Comparison of ENCODE assay signal across 21 mouse cellular contexts in the genomic region with DNA sequence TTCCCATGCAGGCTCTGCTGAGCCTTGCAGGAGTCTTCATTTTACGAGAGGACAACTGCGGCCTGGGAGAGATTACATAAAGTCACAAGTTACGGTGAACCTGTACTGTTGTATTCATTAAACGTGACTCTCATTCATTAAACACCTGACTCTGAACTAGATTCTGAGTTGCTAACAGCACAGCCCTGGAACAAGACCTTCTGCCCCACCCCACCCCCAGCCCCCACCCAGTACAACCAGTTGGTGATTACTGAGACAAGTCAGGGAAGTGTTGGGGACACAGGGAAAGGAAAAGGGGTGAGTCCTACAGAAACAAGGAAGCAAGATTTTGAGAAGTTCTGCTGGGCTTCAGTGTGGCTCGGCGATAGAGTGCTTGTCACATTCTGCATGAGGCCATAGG.
DNase-seq lines count a peak whose midpoint lies in the region; ATAC-seq and TF ChIP-seq lines count a peak whose summit lies in the region.
"Had no signal": no experiment of that assay in that cellular context is flagged by ENCODE, and none has a peak within 500 bp of the region (broad histone marks: within the 10 kb centered on the region; RNA-seq: fewer than 3 reads in every experiment).

No protein-coding gene starts in this region.

- H3K4me1 ChIP-seq in bone marrow macrophage, adult 2 months (ENCODE audit: control insufficient read depth, insufficient read depth, low read length), result peaks cover 10% of the 10 kb centered on the region
- H3K4me1 ChIP-seq in stomach, embryonic 16.5 days (ENCODE audit: control insufficient read depth, insufficient read depth, low read length), result peaks cover 16% of the 10 kb centered on the region
- H3K4me1 ChIP-seq in hindbrain, embryonic 11.5 days (replicated peaks; ENCODE audit: control insufficient read depth, insufficient read depth, low read length), result no peaks in the 10 kb centered on the region; the same call in 1 of the 2 replicates
- H3K4me1 ChIP-seq: embryonic facial prominence, embryonic 13.5 days had no signal

- H3K4me2 ChIP-seq in stomach, embryonic 16.5 days (ENCODE audit: low read depth, low read length), result no peak overlapping the region
- H3K4me2 ChIP-seq in hindbrain, embryonic 11.5 days (replicated peaks; ENCODE audit: low read depth, low read length), result no peak overlapping the region
- H3K4me2 ChIP-seq: embryonic facial prominence, embryonic 13.5 days; forebrain, embryonic 13.5 days; hindbrain, embryonic 14.5 days had no signal

- ATAC-seq in granulocyte monocyte progenitor cell, adult 5-6 weeks (replicated peaks; ENCODE audit: poor library complexity, severe bottlenecking), result peak; percentile 49
- ATAC-seq in stomach, embryonic 16.5 days (ENCODE audit: insufficient read depth, low FRiP score), result peak; percentile 52; the same call in 1 of the 2 replicates
- ATAC-seq in hindbrain, embryonic 11.5 days (ENCODE audit: low FRiP score), result no peak
- ATAC-seq: forebrain, embryonic 13.5 days; forebrain, postnatal 0 days had no signal

- no peak for TF ChIP-seq POLR2A in bone marrow macrophage, adult 2 months (IDR thresholded peaks at IDR 0.05; ENCODE audit: borderline replicate concordance, low read depth, low read length)

- H3K4me3 ChIP-seq in bone marrow macrophage, adult 2 months (ENCODE audit: insufficient read depth, low read length), result no peak overlapping the region
- no peak overlapping the region for H3K4me3 ChIP-seq in macrophage (ENCODE audit: inconsistent target)
- H3K4me3 ChIP-seq in stomach, embryonic 16.5 days (replicated peaks; ENCODE audit: low read length), result no peak overlapping the region
- no peak overlapping the region for H3K4me3 ChIP-seq in hindbrain, embryonic 11.5 days (ENCODE audit: low read depth, low read length)
- H3K4me3 ChIP-seq: embryonic facial prominence, embryonic 13.5 days; forebrain, embryonic 13.5 days; gastrocnemius, adult 2 months; heart, embryonic 10.5 days had no signal

- H3K27me3 ChIP-seq in stomach, embryonic 16.5 days (ENCODE audit: control insufficient read depth, insufficient read depth, low read length), result no peaks in the 10 kb centered on the region
- no peaks in the 10 kb centered on the region for H3K27me3 ChIP-seq in hindbrain, embryonic 11.5 days (ENCODE audit: control insufficient read depth, insufficient read depth, low read length)
- H3K27me3 ChIP-seq: CH12.LX; embryonic facial prominence, embryonic 13.5 days; forebrain, embryonic 13.5 days had no signal

- DNase-seq in frontal cortex, postnatal 36 days (ENCODE audit: low spot score in 2 of 2), result no peak
- no peak for DNase-seq in hindbrain, embryonic 11.5 days (ENCODE audit: low spot score)
- no peak for DNase-seq in adipocyte (ENCODE audit: low spot score)
- DNase-seq: adrenal gland, postnatal 10 days; cerebellum, adult 11-12 months; cerebellum, adult 9-10 months; cerebellum, postnatal 25 days; forebrain, postnatal 0 days; gastrocnemius, adult 2 months; gastrocnemius, postnatal 25 days; heart, adult 11 months; heart, postnatal 14 days had no signal

- 52% methylated on average over 6 of the region's 6 CpGs for WGBS in macrophage (ENCODE audit: missing documents)
- 70% methylated on average over 6 of the region's 6 CpGs for WGBS in stomach, embryonic 16.5 days
- 92% methylated on average over 6 of the region's 6 CpGs for WGBS in hindbrain, embryonic 11.5 days

- TF ChIP-seq CTCF in bone marrow macrophage, adult 2 months (IDR thresholded peaks at IDR 0.05; ENCODE audit: low read depth, low read length), result 0 out of 2 replicates have a peak, but pooled peaks have one; percentile 11

- H3K9me3 ChIP-seq in stomach, embryonic 16.5 days (replicated peaks; ENCODE audit: control insufficient read depth, low read length), result no peaks in the 10 kb centered on the region
- H3K9me3 ChIP-seq in hindbrain, embryonic 11.5 days (ENCODE audit: control insufficient read depth, low read length), result no peaks in the 10 kb centered on the region
- H3K9me3 ChIP-seq: embryonic facial prominence, embryonic 13.5 days; forebrain, embryonic 13.5 days; heart, embryonic 10.5 days had no signal

- peaks cover 45% of the 10 kb centered on the region; the same call in 1 of the 2 replicates for H3K79me2 ChIP-seq in macrophage (ENCODE audit: inconsistent target)

- peaks cover 18% of the 10 kb centered on the region; the same call in 1 of the 2 replicates for H3K36me3 ChIP-seq in macrophage (ENCODE audit: inconsistent target)
- no peaks in the 10 kb centered on the region for H3K36me3 ChIP-seq in stomach, embryonic 16.5 days (ENCODE audit: control insufficient read depth, insufficient read depth, low read length)
- H3K36me3 ChIP-seq in hindbrain, embryonic 11.5 days (ENCODE audit: control insufficient read depth, insufficient read depth, low read length), result no peaks in the 10 kb centered on the region

- H3K9ac ChIP-seq in stomach, embryonic 16.5 days (ENCODE audit: low read length), result no peak overlapping the region
- no peak overlapping the region for H3K9ac ChIP-seq in hindbrain, embryonic 11.5 days (ENCODE audit: low read depth, low read length)
- H3K9ac ChIP-seq: embryonic facial prominence, embryonic 13.5 days; forebrain, embryonic 13.5 days; forebrain, postnatal 0 days; hindbrain, embryonic 14.5 days had no signal

- H3K27ac ChIP-seq in bone marrow macrophage, adult 2 months (ENCODE audit: insufficient read depth, low read depth, low read length), result 0 out of 2 replicates have a peak overlapping the region, but pooled peaks have one; percentile 13
- 0 out of 2 replicates have a peak overlapping the region, but pooled peaks have one; percentile 3 for H3K27ac ChIP-seq in macrophage
- peak overlapping the region; percentile 22; the same call in 1 of the 2 replicates for H3K27ac ChIP-seq in stomach, embryonic 16.5 days (ENCODE audit: low read length)
- H3K27ac ChIP-seq in hindbrain, embryonic 11.5 days (ENCODE audit: low read depth, low read length), result no peak overlapping the region
- H3K27ac ChIP-seq: embryonic facial prominence, embryonic 13.5 days; forebrain, embryonic 13.5 days; gastrocnemius, adult 2 months; heart, embryonic 10.5 days; hindbrain, embryonic 14.5 days had no signal
